Mouse (Mus musculus): Measurements from ENCODE around the gene Pld3.

GRCm38 (mm10) chr7:27532480-27533050 lies 20.5 kb downstream of the Pld3 start:
- TF ChIP-seq CTCF (IDR thresholded peaks at IDR 0.05; ENCODE audit: extremely low read depth, insufficient read depth, insufficient read length, insufficient replicate concordance) (no peak), POLR2A (IDR thresholded peaks at IDR 0.05; ENCODE audit: low read depth, low read length) (no peak)

All from spleen, adult 2 months (tissue).